Mouse (Mus musculus) left cerebral cortex, adult 8-10 months (tissue): ENCODE measurements at regions not wholly inside any gene's neighbourhood (a gene's known extent, or its start where the extent isn't known, plus 50 kb on each side); places are given as distances from the start of the nearest gene placed in this dataset.

Experiments used
- DNase-seq, 2 experiments: peaks; one replicate each; pipeline ENCODE4 v3.0.0; 2022; ENCODE audit warnings: low spot score in 2 of 2

GRCm38 (mm10) chr12:102057979-102058378 is 70.6 kb upstream of the Slc24a4 start:
- no peak for DNase-seq

- no peak for DNase-seq
Observed at GRCm38 (mm10) chr12:102058428-102058827, 70.1 kb upstream of the Slc24a4 start.

GRCm38 (mm10) chr12:102061096-102061495 is 67.4 kb upstream of the Slc24a4 start:
- no peak for DNase-seq

GRCm38 (mm10) chr12:102061657-102062614 is 66.6 kb upstream of the Slc24a4 start:
- DNase-seq = no peak

- no peak for DNase-seq
Observed at GRCm38 (mm10) chr12:102062648-102063047, 65.9 kb upstream of the Slc24a4 start.

GRCm38 (mm10) chr12:102063211-102063610 is 65.3 kb upstream of the Slc24a4 start:
- no peak for DNase-seq

GRCm38 (mm10) chr12:102064710-102065325 is 63.7 kb upstream of the Slc24a4 start:
- peak in 1 of 2 experiments; percentile 28 for DNase-seq

- no peak for DNase-seq
Observed at GRCm38 (mm10) chr12:102067685-102068084, 60.8 kb upstream of the Slc24a4 start.

GRCm38 (mm10) chr12:102069521-102070201 is 58.9 kb upstream of the Slc24a4 start:
- no peak for DNase-seq

- no peak for DNase-seq
Observed at GRCm38 (mm10) chr12:102071888-102072619, 56.5 kb upstream of the Slc24a4 start.

GRCm38 (mm10) chr12:102073540-102073939 is 55.0 kb upstream of the Slc24a4 start:
- peak in 1 of 2 experiments; percentile 28 for DNase-seq

GRCm38 (mm10) chr12:102076298-102076697 is 52.2 kb upstream of the Slc24a4 start:
- DNase-seq = no peak
